Mouse (Mus musculus) heart, postnatal 4 days (tissue): ENCODE results near the gene Astl. TPM values are rescaled to one million over a fixed set of nuclear protein-coding genes. Genes with fewer than 3 reads are reported as not detected.
"Not testable (repeated sequence)": the region's sequence is repeated elsewhere in the genome, so short reads cannot be mapped to it uniquely, and the experiment has no call there.

ENCODE experiments used
- DNase-seq: peaks from one replicate; pipeline ENCODE4 v3.0.0; 2021
- total RNA-seq, 2 experiments: library from RNA; stranded (reverse); gene quantifications; 2 replicates each; pipeline ENCODE4 v1.2.3; 2021

The Astl gene
- total RNA-seq: not detected

- no peak for DNase-seq
These were observed at the start of gene Astl for GRCm38 (mm10) chr2:127338416-127338815. Gene Astl (plus strand): TSS chr2:127338639.

GRCm38 (mm10) chr2:127292250-127292649 is 46.2 kb upstream of the Astl start:
- DNase-seq: no peak

GRCm38 (mm10) chr2:127297001-127297805 is 41.2 kb upstream of the Astl start:
- DNase-seq: no peak

DNA sequence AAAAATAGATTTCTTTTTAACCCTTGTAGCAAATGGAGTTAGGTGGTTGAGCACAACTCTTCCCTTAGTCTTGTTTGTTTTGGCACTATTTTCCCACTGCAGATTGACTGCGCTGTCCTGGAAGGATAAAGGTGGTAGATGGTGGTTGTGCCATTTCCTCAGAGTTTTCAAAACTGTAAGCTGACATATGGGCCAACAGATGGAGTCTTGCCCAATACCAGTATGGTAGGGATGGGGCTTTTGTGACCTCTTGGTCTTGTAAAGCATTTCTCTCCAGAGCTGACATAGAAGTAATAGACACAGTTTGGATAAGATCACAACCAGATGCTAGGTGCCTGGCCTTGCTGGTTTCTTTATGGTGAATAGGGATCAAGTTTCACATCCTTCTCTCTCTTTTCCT is 40.4 kb upstream of the Astl start:
- DNase-seq: no peak

DNA sequence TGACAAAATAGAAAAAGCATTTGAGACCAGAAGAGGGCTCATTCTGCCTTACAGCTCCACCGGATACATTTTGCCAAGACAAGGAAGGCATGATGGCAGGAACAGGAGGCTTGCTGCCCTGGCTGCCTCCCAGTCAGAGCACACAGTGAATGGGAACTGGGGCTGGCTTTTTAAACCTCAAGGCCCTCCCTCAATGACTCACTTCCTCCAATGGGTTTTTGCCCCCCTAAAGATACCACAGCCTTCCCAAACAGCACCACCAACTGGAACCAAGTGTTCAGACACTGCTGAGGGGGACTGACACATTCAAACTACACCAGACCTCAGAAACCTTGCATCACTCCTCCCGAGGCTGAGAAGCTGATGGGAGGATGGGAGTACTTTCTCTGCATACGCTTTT is 37.7 kb upstream of the Astl start:
- no peak for DNase-seq

- DNase-seq: no peak
These were observed 36.6 kb upstream of the Astl start for GRCm38 (mm10) chr2:127301883-127302282.

DNA sequence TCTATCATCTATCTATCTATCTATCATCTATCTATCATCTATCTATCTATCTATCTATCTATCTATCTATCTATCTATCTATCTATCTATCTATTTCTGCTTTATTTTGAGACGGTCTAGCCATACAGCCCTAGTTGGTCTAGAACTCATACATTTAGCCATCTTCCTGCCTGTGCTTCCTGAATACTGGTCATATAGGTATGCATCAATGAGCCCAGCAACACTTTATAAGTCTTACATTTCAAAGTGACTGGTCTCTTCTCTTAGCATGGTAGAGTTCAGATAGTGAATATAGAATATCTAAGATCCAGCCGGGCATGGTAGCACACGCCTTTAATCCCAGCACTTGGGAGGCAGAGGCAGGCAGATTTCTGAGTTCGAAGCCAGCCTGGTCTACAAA is 34.2 kb upstream of the Astl start:
- DNase-seq: not testable (repeated sequence)

GRCm38 (mm10) chr2:127304609-127305210 is 33.7 kb upstream of the Astl start:
- no peak for DNase-seq

DNA sequence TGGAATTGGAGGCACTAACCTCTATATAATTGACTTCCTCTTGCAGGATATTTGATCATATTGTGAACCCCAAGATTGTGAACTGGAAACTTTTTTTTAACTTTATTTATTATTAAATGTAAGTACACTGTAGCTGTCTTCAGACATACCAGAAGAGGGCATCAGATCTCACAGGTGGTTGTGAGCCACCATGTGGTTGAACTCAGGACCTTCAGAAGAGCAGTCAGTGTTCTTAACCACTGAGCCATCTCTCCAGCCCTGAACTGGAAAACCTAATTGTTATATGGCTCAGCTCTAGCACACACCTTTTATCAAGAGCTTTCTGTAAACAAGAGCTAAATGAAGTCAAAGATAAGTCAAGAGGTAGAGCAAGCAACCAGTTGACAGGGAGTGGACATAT is 32.3 kb upstream of the Astl start:
- no peak for DNase-seq

GRCm38 (mm10) chr2:127307179-127307578 is 31.3 kb upstream of the Astl start:
- DNase-seq: no peak

DNA sequence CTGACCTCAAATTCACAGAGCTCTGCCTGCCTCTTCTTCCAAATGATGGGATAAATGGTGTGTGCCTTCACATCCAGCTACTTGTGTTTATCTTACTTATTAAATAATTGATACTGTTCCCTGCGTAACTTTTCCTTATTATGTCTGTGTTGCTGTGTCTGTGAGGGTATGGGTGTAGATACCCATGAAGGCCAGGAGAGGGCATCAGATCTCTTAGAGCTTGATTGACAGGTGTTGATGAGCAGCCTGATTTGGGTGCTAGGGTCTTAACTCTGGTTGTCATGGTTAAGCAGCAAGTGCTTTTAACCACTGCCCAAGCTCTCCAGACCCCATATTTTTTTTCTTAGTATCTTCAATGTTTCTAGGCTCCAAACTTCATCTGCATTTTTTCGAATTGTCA is 29.8 kb upstream of the Astl start:
- no peak for DNase-seq

- DNase-seq: no peak
These were observed 28.2 kb upstream of the Astl start for GRCm38 (mm10) chr2:127310246-127310645.

- no peak for DNase-seq
These were observed 27.8 kb upstream of the Astl start for GRCm38 (mm10) chr2:127310685-127311084.

- no peak for DNase-seq
These were observed 27.2 kb upstream of the Astl start for GRCm38 (mm10) chr2:127311193-127311592.

- no peak for DNase-seq
These were observed 25.6 kb upstream of the Astl start for GRCm38 (mm10) chr2:127312801-127313200.

GRCm38 (mm10) chr2:127313878-127314277 is 24.6 kb upstream of the Astl start:
- DNase-seq: no peak

DNA sequence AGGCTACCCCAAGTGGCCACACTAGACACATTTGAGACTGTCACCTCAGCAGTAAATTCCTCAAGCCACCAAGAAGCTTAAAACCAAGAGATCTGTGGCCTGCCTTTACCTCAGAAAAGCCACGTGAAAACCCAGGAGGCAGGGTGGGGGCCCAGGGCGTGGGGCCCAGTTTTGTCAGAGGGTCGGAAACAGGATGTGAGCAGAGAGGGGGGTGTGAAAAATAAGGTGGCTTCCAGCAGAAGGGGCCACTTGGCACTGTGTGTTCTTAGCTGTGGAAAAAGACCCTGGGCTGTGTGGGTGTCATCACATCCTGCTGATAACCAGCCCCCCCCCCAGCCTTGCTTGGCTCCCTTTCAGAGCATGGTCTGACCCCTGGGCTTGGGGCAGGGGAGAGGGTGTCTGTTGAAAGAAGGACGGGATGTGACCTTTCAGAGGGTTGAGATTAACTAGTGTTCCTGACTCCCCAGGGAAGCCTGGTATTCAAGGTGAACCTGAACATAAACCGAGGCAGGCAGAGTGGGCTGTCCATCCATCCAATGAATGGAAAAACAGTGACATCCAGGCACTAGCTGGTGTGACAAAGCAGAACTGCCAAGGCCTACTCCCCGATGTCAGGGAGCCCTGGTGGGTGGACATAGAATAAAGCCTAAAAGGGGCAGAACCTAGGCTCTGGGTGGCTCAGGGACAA is 23.8 kb upstream of the Astl start:
- DNase-seq: peak; percentile 37

DNA sequence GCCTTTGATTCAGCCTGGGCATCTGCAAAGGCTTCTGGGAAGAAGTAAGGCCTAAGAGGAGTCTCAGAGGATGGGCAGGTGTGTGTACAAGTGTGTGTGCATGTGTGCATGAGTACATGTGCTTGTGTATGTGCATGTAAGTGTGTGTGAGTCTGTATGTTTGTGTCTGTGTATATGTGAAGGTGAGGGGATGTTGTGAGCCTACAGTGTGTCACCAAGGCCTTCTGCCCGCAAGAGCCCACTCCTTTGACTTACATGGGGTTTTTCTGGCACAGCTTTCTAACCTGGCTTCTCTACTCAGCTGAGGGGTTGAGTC is 23.3 kb upstream of the Astl start:
- DNase-seq: no peak

DNA sequence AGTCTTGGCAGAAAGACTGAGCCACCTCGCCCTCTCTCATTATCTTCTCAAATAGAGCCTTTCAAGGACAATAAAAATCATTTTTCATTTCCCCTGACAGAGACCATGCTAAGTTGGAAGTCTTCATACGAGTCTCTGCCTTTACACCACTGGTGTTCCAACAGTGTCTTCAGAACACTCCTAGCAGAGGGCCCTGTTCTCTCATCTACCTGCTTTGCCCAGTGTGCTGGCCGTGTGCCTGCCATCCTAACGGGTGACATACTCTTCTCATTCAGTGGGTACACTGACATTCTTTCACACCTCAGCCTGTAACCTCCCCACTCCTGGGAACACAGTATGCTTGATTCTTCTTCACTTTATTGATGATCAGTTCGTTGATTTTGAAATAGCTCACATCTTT is 22.0 kb upstream of the Astl start:
- DNase-seq: no peak

DNA sequence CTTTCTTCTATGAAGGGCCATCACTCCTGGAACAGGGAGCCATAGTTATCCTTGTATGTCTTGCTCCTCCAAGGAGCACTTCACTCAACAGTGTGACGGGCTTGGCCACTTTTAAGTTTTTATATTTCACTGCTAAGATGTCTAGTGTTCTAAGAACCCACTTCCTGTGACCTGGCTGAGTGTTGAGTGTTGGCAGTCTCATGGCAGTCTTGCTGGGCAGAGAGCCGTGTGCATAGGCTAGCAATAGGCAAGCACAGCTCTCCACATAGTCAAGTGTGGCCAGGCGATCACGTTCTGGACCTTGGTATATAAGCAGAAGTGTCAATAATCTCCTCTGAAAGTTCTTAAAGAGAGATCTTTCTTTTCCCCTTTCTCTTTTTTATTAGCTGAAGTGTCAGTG is 20.3 kb upstream of the Astl start:
- no peak for DNase-seq

- no peak for DNase-seq
These were observed 19.4 kb upstream of the Astl start for GRCm38 (mm10) chr2:127319071-127319470.

DNA sequence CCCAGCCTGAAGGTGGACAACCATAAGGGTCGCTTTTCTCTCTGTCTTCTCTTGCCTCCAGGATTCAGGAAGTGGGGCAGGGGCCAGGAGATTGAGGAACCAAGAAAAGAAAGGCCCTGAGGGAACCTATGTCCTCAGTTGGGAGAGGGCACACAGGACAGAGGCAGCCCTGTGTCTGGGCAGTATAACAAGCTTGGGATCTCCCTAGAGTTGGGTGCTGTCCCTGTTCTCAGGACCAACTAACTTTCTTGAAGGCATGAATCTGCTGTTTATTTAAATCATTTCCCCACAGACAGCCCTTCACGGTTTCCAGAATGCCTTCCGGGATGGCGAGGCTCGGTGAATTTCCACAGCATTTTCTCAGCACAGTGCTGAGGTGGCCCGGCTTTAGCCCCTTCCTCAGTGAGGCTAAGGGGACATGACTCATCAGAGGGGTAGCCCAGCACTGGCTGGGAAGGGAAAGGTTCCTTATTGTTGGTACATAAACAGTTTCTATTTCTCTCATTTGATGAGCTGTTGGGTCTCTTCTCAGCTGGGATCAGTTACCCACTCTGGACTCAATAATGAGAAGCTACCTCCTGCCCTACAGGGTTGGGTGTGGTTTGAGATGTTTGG is 15.7 kb upstream of the Astl start:
- no peak for DNase-seq

GRCm38 (mm10) chr2:127323667-127324066 is 14.8 kb upstream of the Astl start:
- no peak for DNase-seq
